Mouse (Mus musculus) cerebellum, postnatal 25 days (tissue): ENCODE measurements at regions not wholly inside any gene's neighbourhood (a gene's known extent, or its start where the extent isn't known, plus 50 kb on each side); places are given as distances from the start of the nearest gene placed in this dataset.

Experiments
- DNase-seq, 2 experiments: peaks; one replicate each; pipeline ENCODE4 v3.0.0; 2021; ENCODE audit warnings: mixed read lengths in 2 of 2

- peak; percentile 66 to 85 for DNase-seq
Measured at GRCm38 (mm10) chr12:12622712-12623292, 318.9 kb downstream of the Mycn start.

DNA sequence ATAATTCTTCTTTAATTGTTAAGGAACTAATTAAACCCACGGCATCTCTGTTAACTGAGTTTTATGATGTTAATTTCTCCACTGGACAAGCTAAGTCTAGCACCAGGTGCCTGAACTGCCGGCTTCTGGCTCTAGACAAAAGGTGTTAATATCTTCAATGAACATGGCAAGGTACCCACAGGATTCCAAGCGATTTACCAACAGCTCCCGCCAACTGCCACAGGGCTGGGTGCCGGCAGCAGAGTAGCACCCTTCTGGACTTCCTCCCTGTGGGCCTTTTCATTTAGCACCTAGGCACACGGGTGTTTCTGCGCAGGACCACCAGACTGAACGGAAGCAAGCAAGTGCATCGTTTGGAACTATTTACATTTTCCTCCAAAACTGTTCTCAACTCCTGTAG is 320.2 kb downstream of the Mycn start:
- DNase-seq, result peak in 1 of 2 experiments; percentile 18

DNA sequence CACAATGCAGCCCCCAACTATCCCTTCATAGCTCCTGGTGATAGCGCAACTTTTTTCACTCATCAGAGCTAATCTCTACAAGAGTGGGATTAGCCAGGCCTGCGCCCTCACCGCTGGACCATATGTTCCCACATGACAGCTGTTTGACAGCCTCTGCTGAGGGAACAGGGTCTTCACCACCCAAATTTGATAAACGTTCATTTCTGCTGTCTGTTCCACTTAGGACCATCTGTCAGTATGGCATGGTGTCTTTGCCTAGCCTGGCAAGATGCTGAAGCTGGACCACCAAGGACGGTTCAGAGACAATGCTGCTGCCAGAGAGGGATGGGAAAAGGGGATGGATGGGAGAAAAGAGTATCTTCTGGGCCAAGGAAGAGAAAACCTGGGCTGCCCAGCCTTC is 321.4 kb downstream of the Mycn start:
- no peak for DNase-seq

GRCm38 (mm10) chr12:12619431-12619830 is 322.3 kb downstream of the Mycn start:
- DNase-seq, result no peak

DNA sequence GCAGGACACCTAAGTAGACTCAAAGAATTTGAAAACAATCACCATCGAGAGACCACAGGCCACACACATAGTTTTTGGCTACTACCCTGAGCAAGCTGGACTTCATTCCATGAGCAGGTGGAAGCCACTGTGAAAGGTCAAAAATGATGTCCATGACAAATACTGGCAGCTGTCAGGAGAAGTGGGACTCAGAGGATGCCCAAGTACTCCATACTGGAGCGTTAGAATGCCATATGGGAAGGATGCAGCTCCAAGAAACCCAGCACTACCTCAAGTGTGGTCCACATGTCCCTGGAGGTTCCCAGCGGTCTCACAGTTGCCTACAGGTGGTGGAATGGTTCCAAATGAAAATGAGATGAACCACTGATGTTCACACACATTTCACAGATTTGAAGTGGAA is 329.2 kb downstream of the Mycn start:
- no peak for DNase-seq

- peak in 1 of 2 experiments; percentile 12 for DNase-seq
Measured at GRCm38 (mm10) chr12:12610861-12611260, 330.9 kb downstream of the Mycn start.

DNA sequence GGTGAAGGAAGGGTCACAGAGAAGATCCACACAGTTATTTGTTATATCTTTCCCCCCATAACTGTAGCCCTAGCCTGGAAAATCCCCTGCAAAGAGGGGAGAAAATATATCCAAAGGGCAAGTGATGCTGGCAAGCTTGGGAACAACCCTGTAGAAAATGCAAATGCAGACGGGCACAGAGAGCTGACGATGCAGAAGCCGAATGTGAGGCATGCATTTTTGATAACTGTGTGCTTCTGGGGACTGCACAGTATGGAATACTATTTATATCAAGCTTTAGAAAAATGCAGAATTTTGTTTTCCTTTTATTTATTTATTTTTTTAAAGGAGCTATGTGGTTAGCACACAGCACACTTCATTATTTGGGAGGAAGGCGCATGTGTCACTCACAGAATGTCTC is 333.7 kb downstream of the Mycn start:
- DNase-seq, result no peak

GRCm38 (mm10) chr12:12606911-12607310 is 334.8 kb downstream of the Mycn start:
- DNase-seq, result no peak

GRCm38 (mm10) chr12:12605495-12605894 is 336.2 kb downstream of the Mycn start:
- DNase-seq, result no peak

DNA sequence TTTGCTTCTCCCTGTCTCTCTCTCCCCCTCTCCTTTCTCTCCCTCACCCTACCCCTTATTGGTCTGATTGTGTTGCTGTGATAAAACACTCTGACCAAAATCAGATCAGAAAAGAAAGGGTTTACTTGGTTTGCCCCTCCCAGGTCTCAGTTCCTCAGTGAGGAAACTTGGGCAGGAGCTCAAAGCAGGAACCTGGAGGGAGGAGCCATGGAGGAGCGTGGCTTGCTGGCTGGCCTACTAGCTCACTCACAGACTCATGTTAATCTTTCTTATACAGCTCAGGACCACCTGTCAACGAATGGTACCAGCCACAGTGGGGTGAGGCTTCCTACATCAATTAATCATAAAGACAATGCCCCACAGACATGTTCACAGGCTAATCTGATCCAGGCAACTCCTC is 339.4 kb downstream of the Fam49a start:
- DNase-seq, result no peak

DNA sequence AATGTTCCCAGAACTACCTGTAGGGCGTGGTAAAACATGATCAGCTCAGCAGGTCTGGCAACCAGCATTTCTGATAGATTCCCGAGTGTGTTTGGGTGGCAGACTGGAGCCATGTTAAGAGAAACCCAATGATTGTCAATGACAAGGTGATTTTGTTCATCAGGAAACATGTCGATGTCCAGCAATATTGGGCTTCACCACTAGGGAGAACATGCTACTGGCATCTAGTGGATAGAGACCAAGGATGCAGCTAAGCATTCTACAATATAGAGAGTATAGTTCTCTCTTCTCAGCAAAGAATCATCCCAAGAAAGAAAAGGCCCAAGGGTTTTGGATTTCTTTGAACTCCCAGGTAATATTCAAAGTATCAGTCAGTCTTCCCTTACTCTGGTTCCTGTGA is 333.5 kb downstream of the Fam49a start:
- no peak for DNase-seq

GRCm38 (mm10) chr12:12594567-12594966 is 332.6 kb downstream of the Fam49a start:
- DNase-seq, result no peak

GRCm38 (mm10) chr12:12593343-12593742 is 331.4 kb downstream of the Fam49a start:
- no peak for DNase-seq

DNA sequence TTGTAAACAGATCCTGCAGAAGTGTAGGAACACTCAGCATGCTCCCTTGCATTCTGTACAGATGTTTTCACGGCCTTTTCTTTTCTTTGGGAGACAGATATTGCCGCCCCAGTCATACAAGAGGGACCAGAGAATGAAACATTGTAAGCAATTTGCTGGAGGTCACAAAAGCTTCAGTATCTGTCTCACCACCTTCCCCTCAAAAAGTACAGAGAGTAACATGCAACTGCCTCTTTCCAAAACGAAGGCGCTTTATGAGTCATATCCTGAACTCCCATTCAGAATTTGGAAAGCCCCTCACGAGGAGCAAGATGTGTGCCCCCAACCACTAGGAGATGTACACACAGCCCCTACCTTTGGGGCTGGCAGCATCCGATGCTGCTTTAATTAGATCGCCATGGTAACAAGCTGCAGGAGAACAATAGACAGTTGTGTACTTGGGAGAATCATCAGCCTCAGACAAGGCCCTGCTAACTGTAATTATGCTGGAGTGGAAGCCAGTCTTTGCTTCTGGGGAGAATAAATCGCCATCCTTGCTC is 328.9 kb downstream of the Fam49a start:
- DNase-seq, result no peak

- DNase-seq, result no peak
Measured at GRCm38 (mm10) chr12:12588771-12589370, 326.9 kb downstream of the Fam49a start.

DNA sequence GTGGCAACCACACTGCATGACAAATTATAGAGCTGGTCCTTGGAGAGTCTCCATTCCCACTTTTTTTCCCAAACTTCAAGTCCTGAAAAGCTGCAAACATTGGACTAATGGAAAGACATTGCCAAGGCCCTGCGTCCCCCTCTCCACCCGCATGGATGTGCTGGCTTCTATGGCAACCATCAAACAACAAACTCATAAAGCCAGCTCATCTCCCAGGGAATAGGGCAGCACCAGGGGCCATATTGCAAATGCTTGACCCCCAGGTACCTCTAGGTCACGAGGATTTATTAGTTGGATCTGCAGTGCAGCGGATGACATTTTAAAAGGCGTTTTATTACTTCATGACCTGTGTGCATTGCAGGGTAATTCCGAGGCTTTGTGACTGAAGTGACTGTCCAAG is 324.5 kb downstream of the Fam49a start:
- no peak for DNase-seq

DNA sequence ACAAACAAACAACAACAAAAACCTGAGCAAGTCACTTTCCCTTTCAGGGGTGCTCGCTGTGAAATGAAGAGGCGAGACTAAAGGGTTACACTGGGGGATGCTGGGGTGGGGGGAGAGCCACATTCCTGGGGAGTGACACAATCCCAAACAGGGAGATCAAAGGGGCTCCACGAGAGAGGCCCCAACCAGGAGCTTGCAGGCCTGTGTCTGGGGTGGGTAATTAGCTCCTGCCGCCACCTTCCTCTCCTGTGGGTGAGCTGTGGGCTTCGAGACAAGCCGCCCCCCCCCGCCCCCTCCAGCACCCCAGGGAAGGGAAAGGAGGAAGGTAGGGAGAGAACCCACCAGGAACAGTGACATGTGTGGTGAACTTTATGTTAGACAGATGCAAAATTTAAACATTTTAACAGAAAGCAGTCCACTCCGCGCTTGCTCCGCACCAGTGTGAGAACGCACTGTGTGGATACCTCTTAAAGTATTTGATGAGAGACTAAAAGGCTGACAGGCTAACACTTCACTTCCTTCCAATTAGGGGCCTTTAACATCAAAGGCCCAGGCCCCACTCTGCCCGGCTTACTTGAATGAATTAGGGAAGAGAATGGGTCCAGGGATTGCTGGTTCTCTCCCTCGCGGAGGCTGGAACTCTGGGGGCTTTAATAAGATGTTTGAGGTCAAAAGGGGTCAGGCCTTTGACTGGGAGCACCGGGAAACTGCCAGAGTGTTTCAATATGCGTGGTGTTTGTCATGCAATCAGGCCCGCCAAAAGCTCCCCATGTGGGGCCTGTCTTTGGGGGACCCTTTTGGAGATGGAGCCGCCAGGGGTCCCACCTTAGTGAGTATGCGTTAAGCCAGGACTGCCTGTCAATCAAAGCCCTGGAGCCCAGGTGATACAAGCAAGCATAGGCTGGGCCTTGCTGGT is 319.6 kb downstream of the Fam49a start:
- no peak for DNase-seq

DNA sequence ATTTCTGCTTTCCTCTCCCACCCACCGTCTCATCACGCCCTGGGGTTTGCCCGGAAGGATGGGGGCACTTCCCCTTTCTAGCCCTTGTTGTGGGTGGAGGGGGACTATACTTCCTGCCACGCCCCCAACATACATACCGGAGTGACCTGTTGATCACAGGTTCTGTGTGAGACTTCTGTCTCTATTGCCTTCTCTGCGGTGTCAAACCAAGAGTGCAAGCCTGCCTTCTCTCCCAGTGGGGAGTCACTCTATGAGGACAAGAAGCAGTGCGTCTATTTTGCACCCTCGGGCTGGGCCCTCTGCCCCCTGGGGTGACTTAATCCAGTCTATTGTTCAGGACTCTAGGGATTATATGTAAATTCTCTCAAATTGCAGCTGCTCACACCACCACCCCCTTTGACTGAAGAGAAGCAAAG is 318.8 kb downstream of the Fam49a start:
- DNase-seq, result no peak

- no peak for DNase-seq
Measured at GRCm38 (mm10) chr12:12578278-12578677, 316.3 kb downstream of the Fam49a start.

DNA sequence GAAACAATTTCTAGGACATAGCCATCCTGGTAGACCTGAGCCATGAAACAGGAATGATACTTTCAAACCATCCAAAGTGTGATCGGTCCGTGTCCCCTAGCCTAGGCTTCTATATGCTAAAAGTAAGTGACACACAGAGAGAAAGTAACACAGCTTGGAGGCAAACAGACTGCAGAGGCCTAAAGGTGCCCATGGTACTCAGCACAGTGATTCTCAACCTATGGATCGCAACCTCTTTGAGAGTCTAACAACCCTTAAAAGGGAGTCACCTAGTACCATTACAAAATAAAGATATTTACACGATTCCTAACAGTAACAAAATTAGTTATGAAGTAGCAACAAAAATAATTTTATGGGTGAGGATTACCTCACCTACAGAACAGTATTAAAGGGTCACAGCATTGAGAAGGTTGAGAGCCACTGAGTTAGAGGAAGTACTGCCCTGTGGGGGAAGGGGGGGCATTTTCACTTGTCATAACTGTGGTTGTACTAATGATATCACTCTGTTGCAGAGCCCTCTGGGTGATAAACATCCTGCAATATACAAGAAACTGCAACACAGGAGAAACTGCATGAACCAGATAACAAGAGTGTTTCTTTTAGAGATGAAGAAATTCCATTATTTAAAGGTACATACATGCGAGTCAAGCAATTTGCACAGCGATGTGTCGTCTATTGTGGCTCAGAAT is 308.8 kb downstream of the Fam49a start:
- DNase-seq, result no peak

DNA sequence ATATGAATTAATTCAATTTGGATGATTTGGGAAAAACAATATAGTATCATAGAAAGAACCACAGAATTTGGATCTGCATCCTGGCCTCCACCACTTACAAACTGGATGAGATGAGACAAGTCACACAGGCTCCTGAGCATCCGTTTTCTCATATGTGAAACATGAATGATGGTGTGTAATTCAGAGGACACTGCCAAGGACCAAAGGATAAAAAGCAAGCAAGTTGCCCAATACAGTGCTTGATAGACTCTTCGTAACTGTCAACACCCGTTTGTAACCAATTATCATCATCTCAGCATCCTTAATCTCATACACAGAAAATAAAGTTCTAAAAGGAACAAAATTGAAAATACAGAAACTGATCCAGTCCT is 305.8 kb downstream of the Fam49a start:
- DNase-seq, result no peak

GRCm38 (mm10) chr12:12567058-12567733 is 305.3 kb downstream of the Fam49a start:
- no peak for DNase-seq

GRCm38 (mm10) chr12:12562267-12562666 is 300.3 kb downstream of the Fam49a start:
- DNase-seq, result no peak
